Mouse (Mus musculus) thymus, postnatal 36 days (tissue): ENCODE results near the gene Mycbpap.

Source experiments
- DNase-seq, 2 experiments: peaks; one replicate each; pipeline ENCODE4 v3.0.0; 2022; ENCODE audit warnings: mixed read lengths in 2 of 2

Mycbpap gene

DNA sequence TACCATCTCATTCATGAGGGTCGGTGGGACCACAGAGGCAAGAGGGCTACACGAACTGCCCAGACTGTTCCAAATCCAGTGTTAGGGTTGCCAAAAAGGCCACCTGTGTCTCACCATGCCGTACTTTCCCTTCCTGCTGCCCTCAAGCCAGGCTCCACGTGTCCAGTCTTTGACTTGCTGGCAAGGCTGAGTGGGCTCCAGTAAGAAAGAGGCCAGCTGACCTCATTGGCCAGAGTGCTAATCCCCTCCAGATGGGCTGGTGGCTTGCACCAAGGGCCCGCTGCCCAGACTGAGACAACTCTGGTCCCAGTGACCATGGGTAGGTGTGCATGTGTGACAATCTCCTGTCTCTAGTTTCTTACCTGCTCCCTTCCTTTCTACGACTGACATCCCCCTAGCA, 43.9 kb downstream of the Mycbpap start:
- no peak for DNase-seq

DNA sequence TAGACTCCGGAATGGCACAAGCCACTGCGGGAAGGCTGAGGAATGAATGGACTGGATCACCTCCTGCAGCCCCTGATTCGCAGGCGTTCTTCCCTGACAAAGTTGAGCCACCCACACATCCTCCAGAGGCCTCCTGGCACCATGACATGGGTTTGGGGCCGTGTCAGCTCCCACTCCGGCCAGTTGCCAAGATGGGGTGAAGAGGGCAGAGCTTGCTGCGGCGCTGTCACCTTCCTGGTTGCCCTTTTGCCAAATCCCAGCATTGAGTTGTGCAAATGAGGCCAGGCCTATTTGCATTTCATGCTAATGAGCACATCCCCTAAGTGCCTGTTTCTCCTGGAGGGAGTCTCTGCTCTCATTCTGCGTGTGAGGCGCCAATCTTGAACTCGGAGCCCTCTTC, 45.8 kb downstream of the Mycbpap start:
- DNase-seq: no peak

DNA sequence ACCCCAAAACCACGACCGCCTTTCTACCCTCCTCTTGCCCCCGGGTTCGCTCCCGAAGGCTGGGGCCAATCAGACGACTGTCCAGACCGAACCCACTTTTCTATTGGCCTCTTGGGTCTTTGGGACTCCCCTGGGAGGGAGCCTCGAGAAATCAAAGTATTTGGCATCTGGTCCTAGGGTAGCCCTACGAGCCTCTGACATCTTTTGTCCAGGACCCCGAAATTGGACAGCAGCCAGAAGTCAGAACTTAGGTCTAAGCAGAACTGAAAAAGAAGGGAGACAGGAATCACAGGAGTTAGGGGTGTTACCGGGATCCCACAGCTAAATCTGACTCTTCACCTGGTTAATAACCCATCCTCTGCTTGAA, 47.0 kb downstream of the Mycbpap start:
- DNase-seq: no peak

DNA sequence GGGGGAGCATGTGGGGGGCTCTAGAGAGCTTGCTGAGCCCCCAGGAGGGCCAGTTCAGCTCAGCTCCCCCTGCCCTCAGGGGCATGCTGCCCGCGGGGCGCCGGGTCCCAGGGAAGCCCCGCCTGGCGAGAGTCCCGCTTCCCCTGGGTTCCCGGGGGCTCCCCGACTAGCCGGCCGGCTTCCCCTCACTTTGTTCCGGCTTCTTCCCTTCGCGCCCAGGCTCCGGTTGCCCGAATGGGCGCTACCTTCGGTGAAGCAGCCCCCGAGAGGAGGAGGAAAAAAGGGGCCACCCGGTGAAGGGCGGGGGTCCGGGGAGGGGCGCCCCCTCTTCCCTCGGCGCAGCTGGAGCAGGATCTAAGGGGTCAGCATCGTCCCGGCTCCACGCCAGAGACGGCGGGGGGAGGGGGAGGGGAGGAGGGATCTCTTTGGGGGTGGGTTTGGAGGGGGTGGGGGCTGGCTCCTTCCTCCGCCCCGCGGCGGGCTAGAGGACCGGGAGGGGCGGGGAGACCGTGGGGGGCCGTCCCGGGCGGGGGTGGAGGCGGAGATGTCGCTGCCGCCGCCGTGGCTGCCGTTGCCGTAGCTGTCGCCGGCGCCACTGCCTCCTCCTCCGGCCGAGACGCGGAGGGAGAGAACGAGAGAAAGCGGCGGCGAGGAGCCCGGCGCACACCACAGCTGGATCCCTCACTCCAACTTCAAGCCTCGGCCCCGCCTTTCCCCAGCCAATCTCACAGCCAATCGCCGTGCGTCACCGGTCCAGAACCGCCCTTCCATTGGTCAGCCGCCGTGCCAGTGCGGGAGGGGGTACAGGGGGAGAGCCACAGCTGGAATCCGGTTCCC, 47.6 kb downstream of the Mycbpap start, which contains the start of gene Cacna1g:
TSS of gene Cacna1g (minus strand) at position 492 of the 837 bp plus-strand sequence.
- peak; percentile 72 to 80 for DNase-seq

DNA sequence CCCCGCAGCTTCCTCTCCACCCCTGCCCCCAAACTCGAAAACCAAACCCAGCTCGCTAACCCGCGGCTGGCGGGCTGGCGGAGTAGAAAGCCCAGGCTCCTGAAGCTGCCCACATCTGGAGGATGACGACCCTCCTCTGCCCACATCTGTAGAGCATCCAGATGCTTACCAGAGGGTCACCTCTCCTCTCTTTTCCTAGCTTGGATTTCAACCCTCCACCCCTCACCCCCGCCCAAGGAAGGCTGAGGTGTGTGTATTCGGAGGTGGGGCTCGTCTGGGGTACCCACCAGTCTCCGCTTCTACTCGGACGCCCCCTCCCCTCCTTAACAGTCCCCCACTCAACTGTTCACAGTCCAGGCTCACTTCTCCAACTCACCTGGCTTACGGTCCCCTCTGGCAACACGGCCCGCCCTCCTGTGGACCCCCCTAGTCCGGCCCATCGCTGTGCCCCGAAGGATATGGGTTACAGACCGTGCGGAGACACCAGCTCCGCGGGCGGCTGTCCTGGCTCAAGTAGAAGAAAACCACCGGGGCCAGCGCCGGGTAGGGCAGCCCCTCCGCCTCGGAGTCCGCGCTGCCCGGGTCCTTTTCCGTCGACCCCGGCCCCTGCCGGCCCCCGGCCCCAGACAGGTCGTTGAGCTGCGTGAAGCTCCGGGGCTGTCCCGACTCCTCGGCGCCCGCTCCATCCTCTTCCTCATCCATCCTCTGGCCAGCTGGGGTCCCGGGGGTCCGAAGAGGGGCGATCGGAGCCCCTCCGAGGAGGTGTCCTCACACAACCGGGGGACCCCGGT, 48.4 kb downstream of the Mycbpap start:
- DNase-seq: peak; percentile 7 to 16

DNA sequence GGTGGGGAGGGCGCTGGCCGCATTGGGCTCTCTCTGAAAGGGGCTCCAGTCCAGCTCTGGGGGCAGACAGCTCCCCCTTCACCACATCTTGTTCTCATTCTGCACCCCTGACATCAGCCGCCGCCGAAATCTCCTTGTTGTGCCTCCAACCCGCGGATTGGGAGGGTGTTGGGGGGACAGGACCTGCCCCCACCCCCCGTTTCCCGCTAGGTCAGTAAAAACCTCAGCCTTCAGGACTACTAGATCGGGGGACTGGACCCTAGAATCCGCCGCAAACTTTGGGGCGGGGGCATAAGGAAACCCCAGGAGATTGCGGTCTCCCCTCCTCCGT, 49.0 kb downstream of the Mycbpap start:
- DNase-seq: no peak

DNA sequence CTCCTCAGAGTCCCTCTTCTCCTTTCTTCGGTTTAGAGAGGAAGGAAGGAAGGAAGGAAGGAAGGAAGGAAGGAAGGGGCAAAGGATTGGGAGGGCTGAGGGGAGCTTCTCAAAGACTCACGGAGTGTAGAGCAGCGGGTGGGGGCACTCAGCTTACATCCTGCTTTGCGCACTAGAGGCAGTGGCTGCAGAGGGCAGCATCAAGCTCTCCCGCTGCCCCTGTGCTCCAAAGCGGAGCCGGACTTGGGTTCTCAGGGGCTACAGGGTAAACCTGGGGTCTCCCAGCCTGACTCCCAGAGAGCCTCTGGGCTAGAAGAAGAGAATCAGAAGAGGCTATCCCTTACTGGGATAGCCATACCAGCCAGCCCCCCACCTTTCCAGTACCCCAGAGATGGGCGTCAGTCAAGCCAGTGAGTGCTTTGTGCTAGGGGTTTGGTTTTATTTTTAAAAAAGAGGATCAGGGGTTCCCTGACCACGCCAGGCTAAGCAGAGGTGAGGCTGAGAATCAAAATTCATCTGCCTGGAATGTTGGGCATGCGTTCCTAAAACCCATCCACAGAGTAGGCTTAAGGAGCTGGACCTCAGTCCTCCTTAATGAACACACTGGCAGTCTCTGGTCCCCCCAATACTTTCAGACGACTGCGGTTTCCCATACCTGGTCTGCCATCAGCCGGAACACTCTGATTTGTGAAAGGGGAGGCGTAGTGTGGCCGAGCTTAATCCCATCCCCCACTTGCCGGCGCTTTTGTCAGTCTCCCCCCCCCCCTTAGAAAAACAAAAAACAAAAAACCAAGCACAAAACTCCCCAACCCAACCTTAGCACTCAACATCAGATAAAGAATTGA, 49.6 kb downstream of the Mycbpap start:
- DNase-seq: no peak

DNA sequence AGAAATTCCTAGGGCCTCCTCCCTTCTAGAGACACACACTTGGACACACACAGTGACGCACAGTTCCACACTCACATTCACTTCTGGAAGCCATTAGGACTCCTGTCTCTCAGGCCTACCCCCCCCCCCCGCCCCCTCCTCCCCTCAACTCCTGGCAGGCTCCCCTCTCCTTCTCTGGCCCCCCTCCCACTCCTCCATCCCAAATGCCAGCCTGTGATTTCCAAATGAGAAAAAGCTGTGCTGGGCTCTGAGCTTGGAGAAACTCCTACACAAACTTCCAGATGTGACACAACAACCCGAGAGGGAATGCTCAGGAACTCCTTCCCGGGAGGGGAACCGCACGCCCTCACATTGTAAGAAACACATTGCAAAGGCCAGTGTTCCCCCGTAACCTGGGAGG, 51.2 kb downstream of the Mycbpap start:
- DNase-seq: no peak

DNA sequence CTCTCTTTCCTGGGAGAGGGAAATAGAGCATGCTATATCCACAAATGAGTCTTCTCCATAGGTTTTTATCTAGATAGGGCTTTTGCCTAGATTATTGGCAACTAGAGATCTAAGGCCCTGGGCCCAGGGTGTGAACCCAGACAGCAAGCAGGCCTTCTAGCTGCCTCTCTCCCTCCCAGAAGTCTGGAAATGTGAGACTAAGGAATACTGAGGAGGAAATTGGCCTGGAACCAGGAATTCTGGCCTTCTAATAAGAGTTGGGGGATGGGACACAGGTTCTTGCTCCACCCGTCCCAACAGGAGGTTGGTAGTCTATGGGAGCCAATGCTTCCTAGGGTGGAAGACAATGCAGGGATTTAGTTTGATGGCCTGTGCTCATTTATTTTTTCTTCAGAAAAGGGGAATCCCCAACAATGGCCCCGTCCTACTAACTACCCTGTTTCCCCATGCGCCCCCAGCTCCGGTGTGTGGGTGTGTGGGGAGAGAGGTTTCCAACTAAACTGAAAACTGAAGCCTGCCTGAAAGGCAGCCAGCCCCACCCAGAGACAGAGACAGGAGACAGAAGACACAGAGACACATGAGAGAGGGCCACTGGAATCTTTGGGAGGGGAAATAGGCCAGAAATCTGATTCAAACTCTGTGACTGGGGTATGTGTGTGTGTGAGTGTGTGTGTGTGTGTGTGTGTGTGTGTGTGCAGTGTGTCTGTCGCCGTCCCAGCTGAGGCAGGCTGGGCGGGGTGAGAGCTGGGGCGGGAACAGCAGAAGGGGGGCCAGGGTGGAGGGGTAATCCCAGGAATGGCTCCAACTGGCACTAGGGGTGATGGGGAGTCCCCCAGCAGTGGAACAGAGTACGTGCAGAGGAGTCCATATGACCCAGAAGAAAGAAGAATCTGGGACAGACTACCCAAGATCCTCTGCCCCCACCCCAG, 52.1 kb downstream of the Mycbpap start:
- no peak for DNase-seq

DNA sequence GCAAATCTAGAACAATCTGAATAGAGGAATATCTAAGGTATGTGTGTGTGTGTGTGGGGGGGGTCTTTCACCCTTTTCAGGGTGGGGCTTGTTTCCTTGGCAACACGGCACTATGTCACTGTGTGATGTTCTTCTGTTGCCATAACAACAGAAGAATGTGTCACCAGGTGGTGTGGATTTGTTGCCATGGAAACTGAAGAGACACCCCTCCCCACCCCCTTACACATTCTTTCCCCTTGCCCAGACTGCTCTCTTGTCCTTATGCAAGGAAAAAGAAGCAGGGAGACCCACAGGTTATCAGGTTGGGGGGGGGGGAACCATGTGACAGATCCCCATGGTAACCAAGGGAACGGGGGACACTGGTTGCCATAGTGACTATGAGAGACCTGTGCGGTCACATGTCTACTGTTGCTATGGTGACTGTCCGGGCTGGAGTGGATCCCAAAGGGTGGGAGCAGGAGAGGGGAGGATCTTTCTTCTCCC, 52.9 kb downstream of the Mycbpap start:
- DNase-seq: no peak

DNA sequence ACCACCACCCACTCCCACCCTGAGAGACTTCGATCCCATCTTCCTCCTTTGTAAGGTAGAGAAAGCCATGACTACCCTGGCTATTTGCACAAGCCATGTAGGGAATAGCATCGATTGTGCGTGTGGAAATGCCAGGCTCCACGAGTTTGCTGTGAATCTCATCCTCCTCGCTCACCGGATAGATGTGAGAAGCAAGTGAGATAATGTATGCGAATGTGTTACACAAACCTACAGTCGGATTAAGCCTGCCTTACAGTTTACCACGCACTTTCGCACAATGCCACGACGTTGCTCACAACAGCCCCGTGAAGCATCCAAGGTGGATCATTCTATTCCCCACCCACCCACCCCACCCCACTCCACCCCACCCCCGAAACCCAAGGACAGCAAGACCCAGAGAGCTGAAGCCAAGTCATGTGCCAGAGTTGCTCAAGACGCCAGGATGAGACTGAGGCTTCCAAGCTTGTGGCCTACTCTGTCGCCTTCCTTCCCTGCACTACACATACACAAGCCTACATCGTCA, 55.1 kb downstream of the Mycbpap start:
- DNase-seq: no peak

DNA sequence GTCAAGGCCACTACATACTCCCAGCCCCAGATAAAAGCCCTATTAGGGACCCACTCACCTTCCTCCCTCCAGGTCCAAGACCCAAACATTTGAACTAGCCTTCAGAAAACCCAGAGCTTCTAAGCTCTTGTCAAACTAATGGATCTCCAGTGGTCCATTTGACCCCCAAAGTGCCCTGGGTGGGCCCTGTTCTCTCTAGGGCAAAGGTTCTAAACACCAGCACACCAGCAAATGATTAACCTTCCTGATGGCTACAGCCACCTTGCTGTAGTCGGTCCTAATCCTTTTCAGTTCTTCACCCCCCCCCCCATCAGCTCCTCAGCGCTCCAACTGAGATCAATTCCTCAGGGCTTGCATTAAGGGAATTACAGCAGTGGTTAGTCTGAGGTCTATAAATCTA, 57.4 kb downstream of the Mycbpap start:
- no peak for DNase-seq

DNA sequence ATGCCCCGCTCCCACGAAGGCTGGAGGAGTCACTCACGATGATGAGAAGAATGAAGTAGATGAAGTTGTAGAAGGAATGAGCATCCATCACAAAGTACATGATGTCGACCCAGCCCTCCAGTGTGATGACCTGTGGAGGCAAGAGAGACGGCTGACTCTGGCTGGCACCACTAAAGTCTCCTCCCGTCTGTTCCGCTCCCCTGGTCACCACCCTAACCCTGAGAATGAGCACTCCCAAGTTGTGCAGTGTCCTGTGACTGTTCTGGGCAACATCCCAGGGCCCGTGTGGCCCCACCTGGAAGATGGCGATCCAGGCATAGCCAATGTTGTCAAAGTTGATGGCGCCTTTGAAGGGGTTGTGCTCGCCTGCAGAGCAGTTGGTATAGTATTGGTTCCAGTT, 59.7 kb downstream of the Mycbpap start:
- DNase-seq: no peak

DNA sequence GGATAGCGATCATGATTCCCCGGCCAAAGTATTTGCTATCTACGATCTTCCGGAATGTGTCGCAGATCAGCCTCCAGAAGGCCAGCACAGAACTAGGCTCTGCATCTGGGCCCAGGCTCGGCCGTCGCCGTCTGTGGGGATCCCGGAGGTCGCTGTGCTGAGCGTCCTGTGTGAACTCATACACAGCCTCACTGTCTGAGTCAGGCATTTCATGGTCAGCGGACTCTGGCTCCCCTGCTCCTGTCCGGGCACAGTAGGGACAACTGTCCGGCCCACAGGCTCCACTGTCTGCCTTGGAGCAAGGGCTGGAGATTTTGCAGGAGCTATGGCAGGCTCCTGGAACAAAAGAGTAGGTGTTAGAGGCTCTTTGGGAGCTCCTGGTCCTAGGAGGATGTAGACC, 64.5 kb downstream of the Mycbpap start:
- DNase-seq: no peak

DNA sequence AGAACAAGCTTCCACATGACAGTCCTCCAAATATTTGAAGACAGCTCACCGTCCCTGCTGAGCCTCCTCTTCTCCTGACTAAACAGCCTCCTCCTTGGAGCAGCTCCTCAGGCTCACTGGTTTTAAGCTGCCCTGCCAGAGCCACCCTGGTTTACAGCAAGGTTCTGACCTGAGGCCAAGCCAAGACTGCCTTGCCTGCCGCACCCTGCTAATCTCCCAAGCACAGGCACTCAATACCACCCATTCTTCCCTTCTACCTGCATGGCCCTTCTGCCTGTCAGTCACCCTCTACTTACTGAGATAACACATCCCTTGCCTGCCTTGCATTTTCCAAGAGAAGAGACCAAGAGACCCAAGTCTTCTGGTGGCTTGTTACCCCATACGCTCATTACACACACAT, 65.2 kb downstream of the Mycbpap start:
- no peak for DNase-seq

DNA sequence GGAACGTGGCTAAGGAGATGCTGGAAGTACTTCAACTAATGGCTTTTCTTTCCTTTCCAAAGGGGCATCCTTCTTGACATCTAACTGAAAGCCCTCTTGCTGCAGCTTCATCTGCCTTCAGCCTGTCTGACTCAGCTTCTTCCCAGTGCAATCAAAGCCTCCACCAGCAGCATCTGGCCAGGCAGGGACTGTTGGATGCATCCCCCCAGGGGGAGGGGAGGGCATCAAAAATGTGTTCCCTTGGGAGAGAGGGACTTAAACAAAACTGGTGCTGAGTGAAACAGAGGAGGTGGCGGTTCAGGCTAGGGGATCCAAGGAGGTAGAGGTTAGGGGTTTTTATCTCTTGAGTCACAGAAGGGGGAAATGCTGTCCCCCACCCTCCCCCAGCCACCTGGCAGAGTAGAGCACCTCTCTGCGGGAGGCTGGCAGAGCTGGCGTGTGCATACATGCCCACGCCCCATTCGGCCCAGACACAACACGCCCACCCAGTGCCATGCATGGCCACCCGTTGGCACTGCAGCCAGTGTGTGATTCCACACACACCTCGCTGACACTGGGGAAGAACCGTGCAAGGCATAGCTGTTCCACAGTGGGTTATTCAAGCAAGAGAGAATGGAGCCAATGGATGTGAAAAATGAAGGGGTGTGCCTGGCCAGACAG, 66.3 kb downstream of the Mycbpap start:
- DNase-seq: no peak

DNA sequence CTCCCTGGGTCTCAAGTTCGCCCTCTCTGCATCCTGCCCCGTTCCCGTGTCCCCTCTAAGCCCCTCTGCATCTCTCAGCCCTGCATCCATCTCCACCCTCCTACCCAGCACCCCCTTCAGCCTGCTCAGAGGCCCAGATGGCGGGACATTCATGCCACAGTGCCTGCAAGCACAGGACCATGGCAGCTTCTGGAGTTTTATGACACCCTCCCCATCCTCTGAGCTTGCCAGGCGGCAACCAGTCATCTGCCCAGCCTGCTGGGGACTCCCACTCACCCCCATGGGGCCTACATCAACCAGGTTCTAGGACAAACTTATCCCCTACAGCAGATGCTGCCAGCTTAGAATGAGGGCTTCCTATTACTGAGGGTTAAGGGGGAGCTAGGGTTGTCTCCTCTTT, 66.8 kb downstream of the Mycbpap start:
- no peak for DNase-seq
